Mouse (Mus musculus): ENCODE data around the gene Uba2. TPM values are rescaled to one million over a fixed set of nuclear protein-coding genes. Genes with fewer than 3 reads are reported as not detected.

The Uba2 gene
- polyA plus RNA-seq, 1 experiment from 2014 or later, result 261 TPM

DNA sequence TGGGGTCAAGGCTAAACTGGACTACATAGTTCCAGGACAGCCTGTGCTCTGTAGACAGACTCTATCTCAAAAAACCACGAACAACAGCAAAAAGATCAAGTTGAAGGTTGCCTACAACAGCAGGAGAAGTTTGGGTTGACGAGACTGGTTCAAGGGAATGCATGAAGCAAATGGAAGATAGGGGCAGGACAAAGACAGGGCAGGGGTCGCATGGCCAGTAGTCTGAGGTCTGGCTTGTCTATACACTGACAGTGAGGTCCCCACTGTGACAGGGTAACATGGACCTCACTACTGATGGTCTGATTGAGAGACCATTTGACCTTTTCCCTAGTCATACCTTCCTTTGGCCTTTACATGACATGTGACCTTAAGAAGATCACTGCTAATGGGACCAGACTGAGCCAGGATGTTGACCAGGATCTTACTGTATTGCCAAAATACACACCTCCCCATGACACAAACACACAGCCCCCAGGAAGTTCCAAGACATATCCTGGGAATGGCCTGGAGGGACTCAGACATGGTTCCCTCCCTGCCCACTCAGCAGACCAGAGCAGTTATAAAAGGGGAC, 74.4 kb downstream of the Uba2 start, which contains the start of gene Scgb1b30:
TSS of gene Scgb1b30 (plus strand) at position 521 of the 571 bp plus-strand sequence.
- no peak for DNase-seq (ENCODE audit: low spot score)
- H3K9ac ChIP-seq (ENCODE audit: low read length), result no peak within 1 kb of the TSS
- WGBS, result 66% methylated on average over 3 of the region's 3 CpGs

More for the DNA sequence above, 74.4 kb downstream of the Uba2 start, which contains the start of gene Scgb1b30:
- H3K27ac ChIP-seq (ENCODE audit: low read depth, low read length), result no peak within 1 kb of the TSS
- no peak within 1 kb of the TSS for H3K4me2 ChIP-seq (ENCODE audit: low read depth)
- no peak for ATAC-seq (ENCODE audit: insufficient read depth, low FRiP score, low TSS enrichment)
- H3K27me3 ChIP-seq (ENCODE audit: control insufficient read depth, insufficient read depth, low read length), result no peaks in the 10 kb centered on the region
- no peaks in the 10 kb centered on the region for H3K4me1 ChIP-seq (ENCODE audit: control insufficient read depth, insufficient read depth, low read length)
- peaks cover 4% of the 10 kb centered on the region; the same call in 1 of the 2 replicates for H3K9me3 ChIP-seq (ENCODE audit: control insufficient read depth, low read length)
- no peaks in the 10 kb centered on the region for H3K36me3 ChIP-seq (ENCODE audit: control insufficient read depth, insufficient read depth, low read length)
- no peak within 1 kb of the TSS for H3K4me3 ChIP-seq (ENCODE audit: low read depth, low read length)

Other genes with a start within 250 kb of the Uba2 start
- not detected in 2 replicates for gene Scgb2b26, start 224.6 kb downstream of the Uba2 start, polyA plus RNA-seq (2014; fragmentation: Nextera tagmentation; extraction: Ambion mirVana)
- not detected in 2 replicates for gene Scgb2b27, start 155.7 kb downstream of the Uba2 start, polyA plus RNA-seq (2014; fragmentation: Nextera tagmentation; extraction: Ambion mirVana)
- gene Scgb1b27, start 148.1 kb downstream of the Uba2 start, polyA plus RNA-seq (2014; fragmentation: Nextera tagmentation; extraction: Ambion mirVana), result not detected in 2 replicates
- gene Scgb1b30, start 74.2 kb downstream of the Uba2 start, polyA plus RNA-seq (2014; fragmentation: Nextera tagmentation; extraction: Ambion mirVana), result not detected in 2 replicates
- 5.3 and 5.8 TPM in 2 replicates for gene Wtip, start 36.3 kb downstream of the Uba2 start, polyA plus RNA-seq (2014; fragmentation: Nextera tagmentation; extraction: Ambion mirVana)
- 60.8 and 64.4 TPM in 2 replicates for gene Pdcd2l, start 27.1 kb upstream of the Uba2 start, polyA plus RNA-seq (2014; fragmentation: Nextera tagmentation; extraction: Ambion mirVana)
- 306 and 324 TPM in 2 replicates for gene Gpi1, start 60.7 kb upstream of the Uba2 start, polyA plus RNA-seq (2014; fragmentation: Nextera tagmentation; extraction: Ambion mirVana)
- gene Gm6096, start 81.4 kb upstream of the Uba2 start, polyA plus RNA-seq (2014; fragmentation: Nextera tagmentation; extraction: Ambion mirVana), result 0.69 and 1.2 TPM in 2 replicates
- gene 4931406P16Rik, start 144.0 kb upstream of the Uba2 start, polyA plus RNA-seq (2014; fragmentation: Nextera tagmentation; extraction: Ambion mirVana), result 34.4 and 35.7 TPM in 2 replicates
- 63.9 and 67.2 TPM in 2 replicates for gene Lsm14a, start 223.7 kb upstream of the Uba2 start, polyA plus RNA-seq (2014; fragmentation: Nextera tagmentation; extraction: Ambion mirVana)

All from neural tube, embryonic 11.5 days (tissue).